Mouse (Mus musculus) yolk sac, embryonic 10.5 days (tissue): Measurements from ENCODE around the gene Cx3cr1.
A peak's percentile ranks its signal among the peaks of the same experiment; 100 is the strongest.
"Not testable (repeated sequence)": the region's sequence is repeated elsewhere in the genome, so short reads cannot be mapped to it uniquely, and the experiment has no call there.

Source experiments
- DNase-seq: peaks from one replicate; pipeline ENCODE4 v3.0.0-alpha.2; 2017; ENCODE audit warnings: low spot score

Gene Cx3cr1

DNA sequence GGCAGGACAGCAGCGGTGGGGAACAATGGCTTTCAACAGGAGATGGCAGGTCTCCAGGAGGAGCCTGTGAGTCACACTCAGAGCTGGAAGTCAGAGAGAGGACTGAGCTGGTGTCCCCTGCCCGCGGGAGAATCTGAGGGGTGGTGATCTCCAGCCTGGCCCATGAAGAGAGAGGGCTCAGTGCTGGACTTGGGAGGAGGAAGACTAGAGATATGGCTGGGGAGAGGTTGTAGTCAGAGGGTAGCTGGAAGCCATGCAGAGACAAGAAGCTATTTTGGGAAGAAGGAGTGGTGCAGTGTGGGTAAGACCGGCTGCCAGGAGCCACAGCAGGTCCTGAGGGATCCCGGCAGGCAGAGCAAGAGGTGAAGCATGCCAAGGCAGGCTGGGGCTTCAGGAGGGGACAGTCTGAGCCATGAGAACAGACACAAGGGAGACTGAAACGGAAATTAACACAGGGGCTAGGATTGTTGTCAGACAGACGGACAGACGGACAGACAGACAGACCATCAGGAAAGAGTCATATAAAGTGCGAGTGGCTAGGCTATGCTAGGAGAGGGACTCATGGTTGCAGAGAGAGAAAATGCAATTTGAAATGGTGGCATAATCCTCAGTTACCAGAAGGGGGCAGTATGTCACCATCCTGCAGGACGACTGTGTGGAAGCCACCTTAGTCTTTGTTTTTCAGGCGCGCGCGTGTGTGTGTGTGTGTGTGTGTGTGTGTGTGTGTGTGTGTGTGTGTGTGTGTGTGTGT, 42.1 kb downstream of the Cx3cr1 start:
- no peak for DNase-seq

DNA sequence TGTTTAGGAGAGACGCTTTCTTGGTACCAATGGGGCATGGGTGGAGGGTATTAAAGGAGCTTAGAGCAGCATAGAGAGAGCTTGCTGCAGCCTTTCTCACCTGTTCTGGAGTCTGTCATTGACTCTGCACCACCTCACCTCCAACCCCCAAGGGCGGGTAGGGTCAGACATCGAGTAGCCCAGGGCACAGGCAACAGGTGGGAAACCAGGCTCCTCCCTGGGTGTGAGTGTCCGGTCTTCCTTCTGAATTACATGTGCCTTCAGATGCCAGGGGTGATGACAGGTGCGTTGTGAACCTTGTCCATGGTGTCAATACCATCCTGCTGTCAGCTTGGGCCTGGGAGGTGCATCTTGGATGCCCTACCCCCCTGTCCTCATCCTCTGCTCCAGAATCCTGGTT, 45.1 kb downstream of the Cx3cr1 start:
- no peak for DNase-seq

DNA sequence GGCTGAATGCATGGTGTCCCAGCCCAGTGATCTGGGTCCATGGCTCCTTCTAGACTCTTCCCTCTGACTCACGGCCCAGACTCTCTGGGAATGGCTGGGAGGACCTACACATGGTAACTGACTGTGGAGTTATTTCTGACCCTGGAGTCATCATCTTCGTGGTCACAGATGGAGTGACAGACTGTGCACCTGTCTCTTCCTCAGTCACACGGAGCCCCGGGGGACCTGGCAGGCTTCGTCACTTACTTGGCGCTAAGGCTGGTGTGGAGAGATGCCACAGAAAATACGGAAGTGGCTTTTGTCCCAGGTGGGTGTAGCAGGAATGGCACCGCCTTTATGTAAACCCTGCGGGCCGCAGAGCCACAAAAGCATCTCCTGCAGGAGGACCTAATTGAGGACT, 45.5 kb downstream of the Cx3cr1 start:
- DNase-seq: no peak

DNA sequence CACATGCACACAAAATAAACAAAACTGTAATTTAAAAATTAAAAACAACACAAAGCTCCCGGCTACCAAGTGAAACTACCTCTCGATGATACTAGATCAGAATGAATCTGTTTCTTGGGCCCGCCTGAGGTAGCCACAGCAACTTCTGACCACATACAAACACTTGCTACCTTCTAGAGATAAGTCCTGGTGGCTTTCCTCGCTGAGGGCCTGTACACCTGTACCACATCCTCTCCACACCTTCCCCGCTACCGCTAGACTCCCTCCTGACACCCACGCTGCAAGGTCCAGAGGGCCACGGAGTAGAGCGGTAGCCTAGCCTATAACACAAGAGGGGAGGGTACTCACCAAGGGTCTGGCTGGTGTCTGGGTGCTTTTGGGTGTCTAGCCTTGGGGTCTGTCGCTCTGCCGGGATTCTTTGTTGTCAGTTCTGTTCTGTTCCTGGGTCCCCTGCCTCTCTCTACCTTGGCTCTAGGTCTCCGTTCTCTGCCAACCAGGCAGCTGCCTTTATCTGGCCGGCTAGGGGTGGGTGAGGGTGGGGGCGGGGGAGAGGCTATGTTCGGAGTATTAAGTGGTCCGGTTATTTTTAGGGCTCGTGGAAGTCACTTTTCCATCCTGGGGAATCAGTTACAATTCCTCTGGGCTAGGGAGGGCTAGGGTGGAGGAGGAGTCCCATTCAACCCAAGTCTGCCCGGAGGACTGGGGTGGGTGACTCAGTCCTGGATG, 46.4 kb downstream of the Cx3cr1 start, which contains the start of gene Xirp1:
Gene Xirp1 (minus strand): TSS at position 513 of the 726 bp plus-strand sequence.
- no peak for DNase-seq

DNA sequence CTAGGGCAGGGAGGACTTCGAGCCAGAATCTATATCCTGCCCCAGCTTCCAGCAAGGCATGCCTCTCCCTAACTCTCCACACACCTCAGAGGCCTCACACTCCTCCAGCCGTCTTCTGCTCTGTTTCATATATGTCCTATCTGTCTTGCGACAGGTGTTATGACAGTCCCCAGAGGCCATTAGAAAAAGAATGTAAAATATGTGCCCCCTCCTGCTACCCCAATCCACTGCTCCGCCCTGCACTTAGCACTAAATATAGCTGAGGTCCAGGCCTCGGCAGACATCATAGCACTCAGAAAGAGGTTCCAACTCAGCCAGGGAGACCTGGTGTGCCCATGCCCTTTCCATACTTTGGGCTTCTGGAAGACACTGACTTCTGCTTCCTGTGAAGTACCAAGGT, 48.5 kb downstream of the Cx3cr1 start:
- DNase-seq: no peak

DNA sequence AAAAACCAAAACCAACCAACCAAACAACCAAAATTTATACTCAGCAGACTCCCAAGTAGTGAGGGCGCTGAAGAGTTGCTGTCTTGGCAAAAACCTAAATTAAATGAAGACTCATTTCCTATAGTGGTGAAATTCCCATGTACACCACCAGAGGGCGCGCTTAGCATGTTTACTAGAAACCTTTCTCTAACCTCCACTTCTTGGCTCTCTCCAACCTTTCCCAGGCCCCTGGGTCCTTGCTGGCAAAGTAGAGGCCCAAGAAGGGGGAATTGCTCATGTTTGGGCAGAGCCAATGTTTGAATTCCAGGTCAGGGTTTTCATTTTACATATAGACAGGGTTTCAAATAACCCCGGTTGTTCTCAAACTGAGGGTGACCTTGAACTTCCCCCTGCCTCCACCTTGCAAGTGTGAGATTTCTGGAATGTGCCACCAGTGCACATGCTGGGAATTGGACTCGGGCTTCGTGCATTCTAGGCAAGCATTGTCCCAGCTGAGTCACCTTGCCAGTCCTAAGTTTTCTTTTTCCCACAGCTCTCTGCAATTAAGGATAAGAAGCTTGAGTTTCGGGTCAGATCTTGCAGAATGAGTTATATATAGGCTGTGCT, 49.3 kb downstream of the Cx3cr1 start:
- DNase-seq: no peak

DNA sequence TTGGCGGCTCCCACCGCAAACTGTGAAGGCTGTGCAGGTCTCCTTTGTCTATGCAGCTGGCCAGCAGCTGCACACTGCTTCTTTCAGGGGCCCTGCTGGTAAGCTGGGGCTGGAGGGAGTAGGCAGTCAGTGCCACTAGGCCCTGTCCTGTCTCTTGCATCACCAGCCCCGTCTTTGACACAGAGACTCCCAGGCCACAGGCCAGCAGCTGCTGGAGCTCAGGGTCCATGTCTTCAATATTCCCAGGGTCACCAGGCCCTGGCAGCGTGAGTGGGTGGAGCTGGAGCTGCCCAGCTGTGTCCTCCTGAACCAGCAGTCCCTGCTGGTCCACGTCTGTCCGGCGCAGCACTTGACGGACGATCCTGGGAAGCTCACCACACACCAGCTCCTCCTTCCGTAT, 52.7 kb downstream of the Cx3cr1 start:
- no peak for DNase-seq

DNA sequence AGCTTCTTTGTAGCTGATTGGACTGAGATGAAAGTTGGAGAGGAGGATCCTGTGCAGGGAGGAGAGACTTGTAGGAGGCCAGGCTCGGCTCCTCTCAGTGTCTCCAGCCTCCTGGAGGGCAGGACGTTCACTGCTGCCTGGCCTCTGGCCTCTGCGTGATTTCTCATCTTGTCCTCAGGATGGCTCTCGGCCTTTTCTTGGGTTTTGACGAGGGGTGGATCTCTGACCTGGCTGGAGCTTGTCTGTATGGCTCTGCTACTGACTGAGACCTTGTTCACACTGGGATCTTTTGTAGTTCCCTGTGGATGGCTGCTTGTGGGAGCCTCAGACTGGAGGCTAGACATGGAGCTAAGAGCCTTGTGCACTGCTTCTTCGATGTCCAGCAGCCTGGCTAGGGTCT, 54.9 kb downstream of the Cx3cr1 start:
- no peak for DNase-seq

DNA sequence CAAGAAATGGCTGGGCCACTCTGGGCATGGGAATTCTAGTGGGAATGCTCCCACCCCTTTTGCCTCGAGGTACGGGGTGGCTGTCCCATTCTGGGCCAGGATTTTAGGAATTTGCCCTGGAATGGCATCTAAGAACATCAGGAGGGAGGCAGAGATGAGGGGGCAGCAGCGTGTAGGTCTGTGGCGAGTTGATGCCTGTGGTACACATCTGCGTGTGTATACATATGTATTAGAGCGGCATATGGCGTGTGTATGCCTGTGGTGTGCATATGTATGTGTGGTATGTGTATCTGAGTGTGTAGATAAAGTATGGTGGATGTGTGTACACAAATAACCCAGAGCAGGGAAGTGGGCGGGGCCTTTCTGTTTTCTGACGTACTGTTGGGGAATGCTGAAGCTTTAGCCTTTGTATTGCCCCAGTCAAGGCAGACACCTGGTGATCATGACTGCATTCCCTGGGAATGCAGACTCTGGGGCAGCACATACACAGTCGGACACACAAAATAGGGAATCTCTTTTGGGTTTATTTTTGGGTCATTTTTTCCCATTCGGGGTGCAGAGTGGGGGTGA, 56.3 kb downstream of the Cx3cr1 start:
- DNase-seq: no peak

DNA sequence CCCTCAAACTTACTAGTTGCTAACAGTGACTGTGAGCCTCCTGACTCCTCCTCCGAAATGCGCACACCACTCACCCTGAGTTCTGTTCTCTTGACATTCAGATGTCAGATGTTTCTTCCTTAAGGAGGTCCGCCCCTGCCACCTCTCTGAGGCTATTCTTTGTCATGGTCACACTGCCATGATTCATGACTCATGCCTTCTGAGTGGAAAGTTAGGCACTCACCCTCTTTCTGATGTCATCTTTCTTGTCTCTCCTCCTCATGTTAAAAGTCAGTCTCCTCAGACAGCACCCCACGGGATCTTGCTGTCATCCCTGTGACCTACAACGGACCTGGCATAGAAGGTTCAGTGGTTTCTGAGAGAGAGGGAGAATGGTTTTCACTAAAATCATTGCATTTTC, 56.9 kb downstream of the Cx3cr1 start:
- no peak for DNase-seq

DNA sequence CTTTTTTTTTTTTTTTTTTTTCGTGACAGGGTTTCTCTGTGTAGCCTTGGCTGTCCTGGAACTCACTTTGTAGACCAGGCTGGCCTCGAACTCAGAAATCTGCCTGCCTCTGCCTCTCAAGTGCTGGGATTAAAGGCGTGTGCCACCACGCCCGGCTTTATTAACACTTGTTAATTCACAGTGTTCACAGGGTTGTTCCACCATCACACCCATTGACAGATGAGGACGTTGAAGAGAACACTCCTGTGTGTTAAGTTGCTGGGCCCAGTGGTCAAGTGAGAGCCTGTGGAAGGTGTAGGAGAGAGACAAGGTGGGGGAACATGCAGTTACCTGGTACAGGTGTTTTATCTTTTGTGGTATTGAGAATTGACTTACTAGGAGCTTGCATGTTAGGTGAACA, 57.5 kb downstream of the Cx3cr1 start:
- DNase-seq: not testable (repeated sequence)

DNA sequence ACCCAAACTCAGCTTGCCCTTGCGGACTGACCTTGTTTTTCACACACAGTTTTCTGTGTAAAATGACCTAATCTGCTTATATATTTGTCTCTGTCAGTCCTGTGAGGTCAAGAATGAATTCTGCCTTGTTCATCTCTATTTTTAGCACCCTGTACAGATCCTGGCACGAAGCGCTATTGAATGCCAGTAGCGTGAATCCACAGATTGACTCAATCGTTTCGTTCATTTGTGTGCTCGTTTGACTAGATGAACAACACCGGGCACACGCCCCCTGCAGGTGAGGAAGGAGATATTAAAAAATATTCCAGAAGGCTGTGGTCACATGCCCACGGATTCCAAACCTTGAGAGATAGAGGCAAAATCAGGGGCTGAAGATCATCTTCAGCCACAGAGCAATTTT, 58.1 kb downstream of the Cx3cr1 start:
- no peak for DNase-seq

DNA sequence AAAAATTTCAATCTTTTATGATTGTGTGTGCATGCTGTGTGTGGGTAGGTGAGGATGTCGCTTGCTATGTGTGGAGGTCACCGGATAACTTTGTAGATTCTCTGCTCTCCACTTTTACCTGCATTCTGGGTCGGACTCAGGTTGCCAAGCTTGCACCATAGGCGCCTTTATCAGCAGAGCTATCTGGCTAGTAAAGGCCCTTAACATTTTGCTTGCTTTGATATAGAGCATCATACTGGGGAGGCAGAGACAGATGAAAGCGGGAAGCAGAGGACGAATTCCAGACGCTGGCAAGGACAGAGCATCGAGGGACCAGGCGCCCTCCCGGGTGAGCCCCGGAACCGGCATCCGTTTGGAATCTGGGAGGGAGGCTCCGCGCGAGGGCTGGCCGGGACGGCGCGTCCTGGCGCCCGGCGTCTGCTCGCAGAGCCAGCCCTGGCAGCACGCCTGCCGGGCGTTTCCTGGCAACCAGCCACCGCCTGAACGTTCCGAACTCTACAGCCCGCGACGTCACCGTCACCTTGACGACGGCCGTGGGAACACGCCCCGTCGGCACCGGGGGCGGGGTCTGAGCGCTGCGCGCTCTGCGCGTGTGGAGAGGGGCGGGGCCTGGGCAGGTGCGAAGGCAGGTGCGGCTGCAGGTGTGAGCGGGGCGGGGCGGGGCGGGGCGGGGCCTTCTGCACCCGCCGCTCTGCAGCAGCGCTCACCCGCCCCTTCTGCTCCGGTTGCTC, 58.7 kb downstream of the Cx3cr1 start:
- peak; percentile 94 for DNase-seq

DNA sequence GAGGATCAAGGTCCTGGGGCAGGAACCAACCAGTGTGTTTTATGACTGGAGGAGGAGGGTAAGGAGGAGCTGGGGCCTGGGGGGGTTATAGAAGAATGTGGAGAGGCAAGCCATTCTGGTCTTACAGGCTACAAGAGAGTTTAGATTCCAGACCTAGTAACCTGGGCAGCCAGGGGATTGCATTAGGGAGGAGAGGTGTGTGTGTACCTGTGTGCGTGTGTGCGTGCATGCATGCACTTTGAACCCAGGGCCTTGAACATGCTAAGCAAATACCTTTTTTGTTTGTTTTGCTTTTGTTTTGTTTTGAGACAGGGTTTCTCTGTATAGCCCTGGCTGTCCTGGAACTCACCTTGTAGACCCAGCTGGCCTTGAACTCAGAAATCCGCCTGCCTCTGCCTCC, 59.8 kb downstream of the Cx3cr1 start:
- DNase-seq: no peak

DNA sequence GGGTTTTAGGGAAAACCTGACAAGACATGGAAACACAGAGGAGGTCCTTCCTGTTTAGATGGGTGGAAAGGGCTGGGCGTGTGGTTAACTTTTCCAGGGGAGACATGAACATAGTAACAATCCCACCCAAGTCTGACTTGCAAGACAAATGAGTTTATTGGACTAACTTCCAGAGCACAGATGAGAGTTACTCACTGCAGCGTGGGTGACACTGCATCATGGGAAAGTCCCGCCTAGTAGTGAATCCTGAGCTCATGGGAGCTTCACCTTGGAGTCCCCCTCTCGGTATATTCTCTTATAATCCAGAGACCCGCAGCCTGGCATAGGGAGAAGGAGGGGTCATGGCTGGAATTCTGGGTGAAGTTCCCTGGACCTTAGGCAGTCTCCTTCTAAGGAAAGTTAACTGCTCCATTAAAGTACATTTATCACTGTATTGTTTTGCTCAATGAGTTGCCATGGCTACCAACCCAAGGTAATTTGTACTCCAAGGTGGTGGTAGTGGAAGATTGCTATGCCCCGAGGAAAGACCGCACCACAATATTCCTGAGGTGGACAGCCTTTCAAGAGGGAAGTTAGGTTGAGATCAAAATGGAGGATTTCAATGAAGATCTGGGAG, 60.3 kb downstream of the Cx3cr1 start:
- DNase-seq: no peak

DNA sequence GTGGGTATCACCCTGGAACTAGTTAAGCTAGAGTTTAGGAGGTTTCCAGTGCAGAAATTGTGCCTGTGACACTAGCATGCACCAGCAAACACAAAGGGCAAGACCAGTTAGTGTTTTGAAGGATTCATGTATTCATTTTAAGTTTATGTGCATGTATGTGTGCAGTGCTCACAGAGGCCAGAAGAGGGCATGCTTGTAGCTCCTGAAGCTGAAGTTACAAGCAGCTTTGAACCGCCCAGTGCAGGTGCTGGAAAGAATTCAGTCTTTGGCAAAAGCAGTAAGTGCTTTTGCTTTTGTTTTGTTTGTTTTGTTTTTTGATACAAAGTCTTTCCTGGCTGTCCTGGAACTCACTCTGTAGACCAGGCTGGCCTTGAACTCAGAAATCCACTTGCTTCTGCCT, 61.8 kb downstream of the Cx3cr1 start:
- no peak for DNase-seq

DNA sequence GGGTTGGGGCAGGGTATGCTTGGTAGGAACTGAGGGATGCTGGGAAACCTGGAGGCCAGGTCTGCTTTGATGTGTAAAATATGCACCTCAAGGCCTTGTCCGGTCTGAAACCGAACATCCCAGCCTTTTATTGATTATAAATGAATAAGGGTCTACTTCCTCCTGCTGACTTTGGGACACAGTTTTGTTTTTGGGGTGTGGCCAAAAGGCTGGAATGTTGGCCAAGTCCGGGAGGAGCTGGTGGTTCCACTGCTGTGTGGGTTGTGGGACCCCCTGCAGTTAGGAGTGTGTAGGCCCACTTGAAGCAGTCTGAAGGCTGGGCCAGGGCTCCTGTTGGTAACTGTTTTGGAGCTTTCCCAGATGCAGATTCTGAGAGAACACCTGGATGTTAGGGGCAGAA, 63.7 kb downstream of the Cx3cr1 start:
- no peak for DNase-seq

DNA sequence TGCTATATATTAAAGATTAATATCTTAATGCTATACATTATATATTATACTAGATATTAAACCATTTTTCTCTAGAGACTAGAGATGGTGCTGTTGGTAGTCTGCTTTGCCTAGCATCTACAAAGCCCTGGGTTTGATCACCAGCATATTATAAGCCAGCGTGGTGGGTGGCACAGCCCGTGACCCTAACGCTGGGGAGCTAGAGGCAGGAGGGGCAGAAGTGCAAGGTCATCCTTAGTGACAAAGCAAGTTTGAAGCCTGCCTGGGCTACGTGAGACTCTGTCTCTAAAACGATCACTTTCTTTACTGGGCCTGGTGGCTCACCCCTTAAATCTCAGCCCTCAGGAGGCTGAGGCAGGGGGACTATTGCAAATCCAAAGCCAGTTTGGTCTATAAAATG, 66.8 kb downstream of the Cx3cr1 start:
- DNase-seq: no peak

DNA sequence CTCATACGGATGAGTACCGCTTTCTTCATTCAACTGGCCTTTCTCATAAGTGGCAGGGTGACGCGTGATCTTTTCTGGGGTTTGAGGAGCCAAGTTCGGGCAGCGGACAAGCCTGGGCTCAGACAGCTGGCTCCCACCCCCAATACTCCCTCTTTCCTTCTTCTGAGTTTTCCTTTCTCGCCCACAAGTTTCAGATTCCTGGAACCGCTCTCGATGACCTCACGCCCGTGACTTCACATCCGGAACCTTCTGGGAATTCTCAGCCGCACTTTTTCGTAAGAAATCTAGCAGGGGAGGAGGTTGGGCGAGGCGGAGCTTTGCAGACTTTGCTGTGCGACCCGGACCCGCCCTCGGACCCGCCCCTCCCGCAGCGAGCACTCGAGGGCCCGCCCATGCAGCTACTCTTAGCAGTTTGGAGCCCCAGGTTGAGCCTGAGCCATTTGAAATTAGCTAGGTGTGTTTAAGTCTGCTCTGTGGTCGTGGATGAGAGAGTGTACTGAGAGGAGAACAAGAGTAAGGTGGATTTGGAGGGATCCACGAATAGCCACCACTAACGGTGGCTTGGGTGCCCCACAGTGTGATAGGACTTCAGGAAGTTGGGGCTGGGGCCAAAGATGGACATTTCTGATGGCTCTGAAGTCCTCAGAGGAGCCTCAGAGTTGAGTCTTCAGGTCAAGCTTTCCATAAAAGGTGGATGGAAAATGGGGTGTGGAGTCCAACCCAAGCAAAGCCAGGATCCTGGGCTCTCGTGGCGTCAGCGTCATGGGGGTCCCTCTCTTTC, 67.5 kb downstream of the Cx3cr1 start:
- peak; percentile 95 for DNase-seq

DNA sequence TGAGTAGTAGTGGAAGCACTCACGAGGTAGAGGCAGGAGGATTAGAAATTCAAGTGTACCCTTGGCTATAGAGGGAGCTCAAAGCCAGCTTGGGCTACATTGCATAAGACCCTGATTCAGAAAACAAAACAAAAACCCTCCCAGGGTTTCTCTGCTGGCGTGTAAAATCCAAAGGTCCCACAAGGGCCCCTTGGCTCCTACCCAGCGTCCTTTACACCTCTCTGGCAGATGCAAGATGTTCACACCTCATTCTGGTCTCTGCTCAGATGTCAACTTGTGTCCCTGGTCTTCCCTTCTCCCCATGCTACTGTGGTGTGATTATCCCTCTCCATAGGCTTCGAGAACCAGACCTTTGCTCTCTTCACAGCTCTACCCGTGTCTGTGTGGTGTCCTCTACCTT, 68.9 kb downstream of the Cx3cr1 start:
- no peak for DNase-seq

DNA sequence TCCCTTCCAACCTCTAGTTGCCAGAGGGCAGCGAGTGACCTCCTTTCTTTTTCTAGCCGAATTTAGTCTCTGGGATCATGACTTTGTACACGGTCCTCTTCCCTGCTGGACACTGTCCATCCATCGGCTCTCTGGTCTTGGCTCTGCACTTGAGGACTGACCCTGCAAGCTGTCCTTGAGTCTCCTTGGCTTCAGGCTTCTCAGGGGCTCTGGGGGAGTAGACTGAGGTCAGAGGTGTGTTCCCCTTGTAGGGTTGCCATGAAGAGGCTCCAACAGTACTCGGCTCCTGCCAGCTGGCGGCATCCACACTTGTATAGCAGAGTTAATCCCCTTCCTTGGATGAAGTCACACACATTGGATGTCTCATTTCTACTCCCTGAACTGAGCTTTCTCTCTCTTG, 70.0 kb downstream of the Cx3cr1 start:
- no peak for DNase-seq
